Mouse (Mus musculus): ENCODE measurements around the gene Olfr3.

The Olfr3 gene

GRCm38 (mm10) chr2:36816932-36817331 lies at the start of gene Olfr3:
Gene Olfr3, minus strand, starts transcription at chr2:36817032.
- DNase-seq, result no peak

- DNase-seq, result no peak
These were observed 45.7 kb upstream of the Olfr3 start, which contains the start of gene Olfr351 for GRCm38 (mm10) chr2:36862560-36862959. Gene Olfr351, minus strand, starts transcription at chr2:36862660.

- DNase-seq, result no peak
These were observed 29.2 kb upstream of the Olfr3 start, which contains the start of gene Olfr350 for GRCm38 (mm10) chr2:36846010-36846409. Gene Olfr350, plus strand, starts transcription at chr2:36846310.

GRCm38 (mm10) chr2:36790238-36790637 lies 26.6 kb downstream of the Olfr3 start, which contains the start of gene Olfr50:
Gene Olfr50, plus strand, starts transcription at chr2:36790538.
- DNase-seq, result no peak

- DNase-seq, result no peak
These were observed 32.9 kb downstream of the Olfr3 start, which contains the start of gene Olfr348 for GRCm38 (mm10) chr2:36783976-36784375. Gene Olfr348, plus strand, starts transcription at chr2:36784276.
